Mouse (Mus musculus): ENCODE results near the gene Slc6a1.
A peak's percentile ranks its signal among the peaks of the same experiment; 100 is the strongest.
"Not testable (repeated sequence)": the region's sequence is repeated elsewhere in the genome, so short reads cannot be mapped to it uniquely, and the experiment has no call there.

The Slc6a1 gene

GRCm38 (mm10) chr6:114290184-114290583 lies 7.7 kb downstream of the Slc6a1 start:
- DNase-seq (ENCODE audit: low spot score): no peak

GRCm38 (mm10) chr6:114290929-114291328 lies 8.5 kb downstream of the Slc6a1 start:
- no peak for DNase-seq (ENCODE audit: low spot score)

- no peak for DNase-seq (ENCODE audit: low spot score)
Observed at GRCm38 (mm10) chr6:114291396-114291795, 9.0 kb downstream of the Slc6a1 start.

GRCm38 (mm10) chr6:114293511-114293910 lies 11.1 kb downstream of the Slc6a1 start:
- no peak for DNase-seq (ENCODE audit: low spot score)

GRCm38 (mm10) chr6:114295086-114295485 lies 12.7 kb downstream of the Slc6a1 start:
- no peak for DNase-seq (ENCODE audit: low spot score)

GRCm38 (mm10) chr6:114297260-114298002 lies 15.0 kb downstream of the Slc6a1 start:
- no peak for DNase-seq (ENCODE audit: low spot score)

- no peak for DNase-seq (ENCODE audit: low spot score)
Observed at GRCm38 (mm10) chr6:114299699-114300098, 17.3 kb downstream of the Slc6a1 start.

GRCm38 (mm10) chr6:114300737-114301136 lies 18.3 kb downstream of the Slc6a1 start:
- no peak for DNase-seq (ENCODE audit: low spot score)

GRCm38 (mm10) chr6:114304668-114305067 lies 22.2 kb downstream of the Slc6a1 start:
- DNase-seq (ENCODE audit: low spot score): no peak

- DNase-seq (ENCODE audit: low spot score): no peak
Observed at GRCm38 (mm10) chr6:114320511-114320910, 38.1 kb downstream of the Slc6a1 start.

- no peak for DNase-seq (ENCODE audit: low spot score)
Observed at GRCm38 (mm10) chr6:114321146-114321545, 38.7 kb downstream of the Slc6a1 start.

GRCm38 (mm10) chr6:114322914-114323313 lies 40.5 kb downstream of the Slc6a1 start:
- DNase-seq (ENCODE audit: low spot score): no peak

- DNase-seq (ENCODE audit: low spot score): no peak
Observed at GRCm38 (mm10) chr6:114324808-114325207, 42.4 kb downstream of the Slc6a1 start.

GRCm38 (mm10) chr6:114329597-114330470 lies 47.4 kb downstream of the Slc6a1 start:
- no peak for DNase-seq (ENCODE audit: low spot score)

- no peak for DNase-seq (ENCODE audit: low spot score)
Observed at GRCm38 (mm10) chr6:114331926-114332325, 49.5 kb downstream of the Slc6a1 start.

GRCm38 (mm10) chr6:114336128-114336943 lies 53.9 kb downstream of the Slc6a1 start:
- DNase-seq (ENCODE audit: low spot score): no peak

GRCm38 (mm10) chr6:114336944-114337215 lies 54.4 kb downstream of the Slc6a1 start:
- no peak for DNase-seq (ENCODE audit: low spot score)

- not testable (repeated sequence) for DNase-seq (ENCODE audit: low spot score)
Observed at GRCm38 (mm10) chr6:114341381-114341780, 58.9 kb downstream of the Slc6a1 start.

- peak; percentile 4 for DNase-seq (ENCODE audit: low spot score)
Observed at GRCm38 (mm10) chr6:114343740-114344139, 61.3 kb downstream of the Slc6a1 start.

GRCm38 (mm10) chr6:114345156-114345555 lies 62.7 kb downstream of the Slc6a1 start:
- no peak for DNase-seq (ENCODE audit: low spot score)

- no peak for DNase-seq (ENCODE audit: low spot score)
Observed at GRCm38 (mm10) chr6:114347831-114348754, 65.7 kb downstream of the Slc6a1 start.

Data from yolk sac, embryonic 10.5 days (tissue).